Mouse (Mus musculus) brain, embryonic 14.5 days (tissue): ENCODE results near the gene Tspo2. TPM values are rescaled to one million over a fixed set of nuclear protein-coding genes. Genes with fewer than 3 reads are reported as not detected.
A peak's percentile ranks its signal among the peaks of the same experiment; 100 is the strongest.

Experiments
- DNase-seq: peaks from one replicate; pipeline ENCODE4 v3.0.0-alpha.2; 2011; ENCODE audit warnings: low read depth
- CTCF ChIP-seq: fragments of 200-500 bp; IDR thresholded peaks from 2 replicates; pipeline ENCODE4 v1.5.1; 2012; ENCODE audit warnings: inconsistent platforms, mild to moderate bottlenecking, moderate library complexity, borderline replicate concordance; ENCODE audit not compliant: insufficient read depth, insufficient read length; ENCODE audit errors: extremely low read depth
- POLR2A ChIP-seq: fragments of 200-500 bp; IDR thresholded peaks from 2 replicates; pipeline ENCODE4 v1.6.1; 2012; ENCODE audit warnings: mild to moderate bottlenecking, inconsistent platforms, borderline replicate concordance; ENCODE audit not compliant: poor library complexity, insufficient read depth, insufficient read length, severe bottlenecking; ENCODE audit errors: extremely low read depth
- polyA plus RNA-seq: library from polyadenylated mRNA; depleted of rRNA; stranded (reverse); fragments of >200 nt; gene quantifications from 2 replicates; pipeline ENCODE4 v1.2.3, GENCODE M21; 2012; rRNA removed

The Tspo2 gene
- polyA plus RNA-seq, 1 experiment = 6.5 TPM

DNA sequence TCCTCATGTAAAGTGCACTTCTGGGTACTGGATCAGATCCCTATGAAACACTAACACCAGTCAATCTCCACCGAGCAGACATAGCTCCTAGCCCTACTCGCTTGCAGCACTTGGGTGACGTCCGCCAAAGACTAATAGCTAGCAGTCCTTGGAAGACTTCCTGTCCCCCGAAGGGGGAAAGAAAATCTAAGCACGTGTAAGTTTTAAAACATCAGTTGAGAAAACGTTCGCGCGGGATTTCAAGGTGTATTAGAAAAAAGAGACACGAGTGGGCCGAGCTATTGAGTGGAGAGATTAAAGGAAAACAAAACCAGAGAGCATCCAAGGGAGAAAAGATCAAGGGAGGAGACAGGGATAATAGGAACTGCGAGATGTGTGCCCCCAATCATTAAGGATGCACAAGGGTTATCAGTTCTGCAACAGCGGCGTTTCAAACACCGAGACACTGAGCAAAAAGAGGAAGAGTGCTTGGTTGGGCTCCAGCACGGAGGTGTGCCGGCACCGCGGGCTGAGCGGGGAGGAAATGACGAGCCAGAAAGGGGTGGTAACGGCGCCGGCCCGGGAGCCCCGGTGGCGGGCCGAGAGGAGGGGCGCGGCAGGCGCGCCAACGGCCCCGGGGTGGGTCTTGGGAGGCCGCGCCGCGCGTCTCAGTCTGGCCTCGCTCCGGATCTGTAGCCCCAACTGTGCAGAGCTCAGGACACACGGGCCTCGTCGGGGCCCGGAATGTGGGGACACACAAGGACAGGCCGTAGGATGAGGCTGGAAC lies 42.6 kb downstream of the Tspo2 start:
- peak; percentile 78 for DNase-seq
- TF ChIP-seq POLR2A = peak; percentile 63
- TF ChIP-seq CTCF = no peak

DNA sequence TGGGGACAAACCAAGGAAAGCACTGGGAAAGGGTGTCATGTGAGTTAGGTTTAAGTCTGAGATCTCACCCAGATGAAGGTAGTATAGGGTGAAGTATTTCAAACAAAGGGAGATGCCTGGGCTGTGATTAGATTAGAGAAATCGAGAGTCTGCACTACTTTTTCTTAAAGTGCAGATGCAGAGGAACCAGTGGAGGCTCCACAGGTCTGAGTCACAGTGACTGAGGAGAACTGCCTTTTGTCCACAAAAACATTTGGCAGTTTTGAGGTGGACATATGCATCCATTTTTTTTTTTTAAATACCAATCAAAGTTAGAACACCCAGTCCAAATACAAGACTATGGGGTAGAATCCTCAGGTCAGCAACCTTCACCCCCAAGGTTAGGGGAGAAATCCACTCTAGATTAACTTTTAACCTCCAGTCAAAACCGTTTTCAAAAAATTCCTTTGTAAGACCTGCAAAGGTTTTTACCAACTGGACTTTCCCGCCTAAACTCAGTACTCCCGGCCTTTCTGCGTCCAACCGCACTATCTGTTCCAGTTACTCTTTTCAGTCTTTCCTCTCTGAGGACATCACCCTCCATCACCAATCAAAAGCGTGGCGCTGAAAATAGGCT lies 43.3 kb downstream of the Tspo2 start:
- no peak for DNase-seq

DNA sequence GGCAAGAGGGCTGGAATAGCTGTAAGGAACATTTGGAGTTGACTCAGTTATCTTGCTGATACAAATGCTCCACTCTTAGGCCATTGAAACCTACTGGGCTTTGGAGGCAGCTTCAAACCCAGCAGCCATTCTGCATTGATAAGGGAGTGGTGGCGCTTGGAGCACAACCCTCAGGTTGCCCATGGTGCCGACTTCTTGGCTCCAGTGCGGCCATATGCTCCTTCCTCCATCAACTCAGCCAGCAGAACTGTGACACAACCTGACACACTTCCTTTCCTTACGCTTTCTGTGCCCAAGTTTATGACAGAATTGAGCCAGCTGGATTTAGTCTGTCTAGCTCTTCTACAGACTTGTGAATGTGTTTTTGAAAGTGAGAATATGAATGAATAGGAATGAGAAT lies 44.2 kb downstream of the Tspo2 start:
- DNase-seq = peak; percentile 32
- TF ChIP-seq POLR2A = no peak

More for the DNA sequence above, 43.3 kb downstream of the Tspo2 start:
- no peak for TF ChIP-seq POLR2A
- TF ChIP-seq CTCF = no peak

DNA sequence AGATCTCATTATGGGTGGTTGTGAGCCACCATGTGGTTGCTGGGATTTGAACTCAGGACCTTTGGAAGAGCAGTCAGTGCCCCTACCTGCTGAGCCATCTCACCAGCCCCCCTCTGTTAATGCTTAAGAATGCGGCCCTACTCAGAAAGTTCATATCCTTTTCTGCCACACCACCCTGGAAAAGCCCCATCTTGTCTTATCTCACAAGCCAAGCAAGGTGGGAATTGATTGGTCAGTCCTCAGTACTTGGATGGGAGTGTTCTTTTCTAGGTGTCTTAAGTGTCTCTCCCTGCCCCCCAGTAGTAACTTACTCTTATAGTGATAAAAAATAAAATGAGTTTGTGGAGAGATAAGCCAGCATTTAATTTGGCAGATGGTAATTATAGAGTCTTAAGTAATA lies 46.6 kb downstream of the Tspo2 start:
- no peak for DNase-seq

DNA sequence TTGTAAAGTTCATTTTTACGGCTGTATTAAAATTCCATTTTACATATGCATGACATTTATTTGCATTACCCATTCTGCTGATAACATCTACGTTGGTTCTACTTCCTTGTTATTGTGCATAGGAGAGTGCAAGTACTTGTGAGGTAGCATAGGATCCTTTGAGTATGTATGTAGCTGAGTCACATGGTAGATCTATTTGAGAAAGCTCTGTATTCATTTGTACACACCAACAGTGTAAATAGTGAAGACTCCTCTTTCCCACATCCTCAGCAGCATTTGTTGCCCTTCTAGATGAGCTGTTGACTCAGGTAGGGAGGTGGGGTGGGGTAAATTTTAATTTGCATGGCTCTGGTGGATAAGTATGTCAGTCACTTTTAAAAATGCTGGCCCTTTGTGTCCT lies 47.5 kb downstream of the Tspo2 start:
- TF ChIP-seq POLR2A (no peak), CTCF (no peak)
- no peak for DNase-seq

More for the DNA sequence above, 46.6 kb downstream of the Tspo2 start:
- no peak for TF ChIP-seq CTCF
- no peak for TF ChIP-seq POLR2A

DNA sequence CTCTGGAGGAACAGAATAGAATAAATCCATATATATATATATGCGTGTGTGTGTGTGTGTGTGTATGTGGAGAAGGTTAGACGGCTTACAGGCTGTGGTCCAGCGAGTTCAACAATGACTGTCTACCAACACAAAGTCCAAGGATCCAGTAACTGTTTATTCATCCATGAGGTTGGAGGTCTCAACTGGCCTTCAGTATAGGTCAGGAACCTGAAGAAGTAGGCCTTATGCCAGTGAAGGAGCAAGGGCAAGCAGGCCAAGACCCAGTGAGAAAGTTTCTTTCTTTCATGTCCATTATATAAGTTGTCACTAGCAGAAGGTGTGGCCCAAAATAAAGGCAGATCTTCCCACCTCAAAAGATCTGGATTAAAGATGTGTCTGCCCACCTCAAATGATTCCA lies 48.6 kb downstream of the Tspo2 start:
- TF ChIP-seq CTCF = no peak
- TF ChIP-seq POLR2A = no peak
- no peak for DNase-seq

DNA sequence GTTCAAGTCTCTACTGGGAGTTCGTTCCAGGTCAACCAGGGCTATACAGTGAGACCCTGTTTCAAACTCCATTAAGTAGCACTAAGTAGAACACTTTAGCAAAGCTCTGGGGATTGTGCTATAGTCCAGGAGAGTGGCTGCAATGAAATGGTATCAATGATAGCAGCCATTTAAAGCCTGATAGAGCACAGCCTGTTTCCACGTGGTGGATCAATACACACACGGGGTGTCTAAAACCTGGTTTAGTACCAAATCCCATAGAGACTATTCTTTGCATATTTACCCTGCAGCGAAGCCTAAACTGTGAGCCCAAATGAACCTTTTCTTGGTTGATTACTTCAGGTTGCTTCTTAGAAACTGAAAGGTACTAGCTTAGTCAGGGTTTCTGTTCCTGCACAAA lies 49.6 kb downstream of the Tspo2 start:
- TF ChIP-seq POLR2A = no peak
- TF ChIP-seq CTCF = no peak
- no peak for DNase-seq

Other genes starting within 250 kb of the Tspo2 start
- gene Trem1, start 218.8 kb downstream of the Tspo2 start, polyA plus RNA-seq = not detected in 2 replicates
- 0.08 TPM in 1 of 2 replicates, not detected in the other for gene Trem3, start 203.7 kb downstream of the Tspo2 start, polyA plus RNA-seq
- 0.05 TPM in 1 of 2 replicates, not detected in the other for gene Treml4, start 187.2 kb downstream of the Tspo2 start, polyA plus RNA-seq
- gene Treml2, start 152.0 kb downstream of the Tspo2 start, polyA plus RNA-seq = 0.19 and 0.42 TPM in 2 replicates
- gene B430306N03Rik, start 135.4 kb downstream of the Tspo2 start, polyA plus RNA-seq = 0.06 and 0.26 TPM in 2 replicates
- gene Trem2, start 105.1 kb downstream of the Tspo2 start, polyA plus RNA-seq = 5.4 and 5.6 TPM in 2 replicates
- 0.50 and 1.0 TPM in 2 replicates for gene Treml1, start 91.6 kb downstream of the Tspo2 start, polyA plus RNA-seq
- 99.1 and 121 TPM in 2 replicates for gene Nfya, start 41.6 kb downstream of the Tspo2 start, polyA plus RNA-seq
- gene Oard1, start 41.5 kb downstream of the Tspo2 start, polyA plus RNA-seq = 24.1 and 32.8 TPM in 2 replicates
- gene Apobec2, start 18.6 kb downstream of the Tspo2 start, polyA plus RNA-seq = 0.26 and 0.36 TPM in 2 replicates
- 0.14 TPM in 2 replicates for gene Unc5cl, start 3.4 kb upstream of the Tspo2 start, polyA plus RNA-seq